23 mouse cellular contexts compared by ENCODE assay signal in genomic region chr16:11973707-11974106, GRCm38 (mm10).
"Had no signal": no experiment of that assay in that cellular context is flagged by ENCODE, and none has a peak within 500 bp of the region (broad histone marks: within the 10 kb centered on the region; RNA-seq: fewer than 3 reads in every experiment).

No protein-coding gene starts in this region.

- H3K9me3 ChIP-seq: limb, embryonic 12.5 days; limb, embryonic 15.5 days; lung, embryonic 15.5 days; neural tube, embryonic 12.5 days; neural tube, embryonic 15.5 days; stomach, embryonic 15.5 days had no signal

- H3K4me2 ChIP-seq: limb, embryonic 12.5 days; limb, embryonic 15.5 days; liver, embryonic 11.5 days; lung, embryonic 15.5 days; midbrain, embryonic 11.5 days; neural tube, embryonic 12.5 days; neural tube, embryonic 15.5 days; stomach, embryonic 15.5 days had no signal

- H3K4me1 ChIP-seq: limb, embryonic 12.5 days; limb, embryonic 15.5 days; lung, embryonic 15.5 days; neural tube, embryonic 12.5 days; stomach, embryonic 15.5 days had no signal

- H3K27me3 ChIP-seq: limb, embryonic 15.5 days; lung, embryonic 15.5 days; neural tube, embryonic 12.5 days; neural tube, embryonic 15.5 days; stomach, embryonic 15.5 days had no signal

- ATAC-seq: liver, postnatal 0 days had no signal

- DNase-seq: kidney, adult 18-20 months; kidney, adult 9 months; kidney, postnatal 14 days; kidney, postnatal 4 days; left cerebral cortex, postnatal 4 days; liver, postnatal 0 days; lung, postnatal 10 days; lung, postnatal 36 days; midbrain, embryonic 14.5 days; retina, postnatal 1 day; right cerebral cortex, postnatal 25 days; spleen, adult 18-20 months; thymus, postnatal 25 days had no signal

- H3K4me3 ChIP-seq: limb, embryonic 12.5 days; limb, embryonic 15.5 days; lung, embryonic 15.5 days; megakaryocyte, embryonic 14.5 days; neural tube, embryonic 12.5 days; neural tube, embryonic 15.5 days; stomach, embryonic 15.5 days had no signal

- H3K36me3 ChIP-seq: limb, embryonic 12.5 days; limb, embryonic 15.5 days; lung, embryonic 15.5 days; neural tube, embryonic 12.5 days; neural tube, embryonic 15.5 days; stomach, embryonic 15.5 days had no signal

- H3K9ac ChIP-seq: limb, embryonic 12.5 days; limb, embryonic 15.5 days; liver, embryonic 14.5 days; liver, postnatal 0 days; lung, embryonic 15.5 days; neural tube, embryonic 12.5 days; neural tube, embryonic 15.5 days; stomach, embryonic 15.5 days had no signal

- H3K27ac ChIP-seq: limb, embryonic 12.5 days; limb, embryonic 15.5 days; liver, embryonic 14.5 days; lung, embryonic 15.5 days; neural tube, embryonic 12.5 days; neural tube, embryonic 15.5 days; stomach, embryonic 15.5 days had no signal
